Mouse (Mus musculus): ENCODE measurements at regions not wholly inside any gene's neighbourhood (a gene's known extent, or its start where the extent isn't known, plus 50 kb on each side); places are given as distances from the start of the nearest gene placed in this dataset.
A peak's percentile ranks its signal among the peaks of the same experiment; 100 is the strongest.

GRCm38 (mm10) chr14:120846073-120846850, 64.8 kb upstream of the Ipo5 start:
- 33% methylated on average over 10 of the region's 10 CpGs for WGBS
- peaks cover 17 to 25% of the 10 kb centered on the region in 2 experiments for H3K4me1 ChIP-seq (ENCODE audit: control insufficient read depth in 2 of 2, insufficient read depth in 2 of 2, low read length in 2 of 2)
- no peaks in the 10 kb centered on the region for H3K9me3 ChIP-seq (ENCODE audit: control insufficient read depth, low read length)
- peak; percentile 45 for ATAC-seq (ENCODE audit: insufficient number of reproducible peaks, insufficient read depth, low FRiP score, low read depth)
- no peaks in the 10 kb centered on the region for H3K27me3 ChIP-seq (ENCODE audit: control insufficient read depth, insufficient read depth, low read length)
- no peak overlapping the region for H3K4me2 ChIP-seq (ENCODE audit: low read length)
- no peaks in the 10 kb centered on the region for H3K36me3 ChIP-seq (ENCODE audit: control insufficient read depth, insufficient read depth, low read length)
- H3K9ac ChIP-seq (ENCODE audit: low read length), result 0 out of 2 replicates have a peak overlapping the region, but pooled peaks have one; percentile 39
- H3K27ac ChIP-seq (replicated peaks in 1 of 2; ENCODE audit: control insufficient read depth in 1 of 2, insufficient read depth in 1 of 2, low read depth in 2 of 2, low read length in 2 of 2), result peak overlapping the region; percentile 75 to 85
- no peak overlapping the region for H3K4me3 ChIP-seq (ENCODE audit: control insufficient read depth in 1 of 2, insufficient read depth in 1 of 2, low read depth in 1 of 2, low read length in 2 of 2)

GRCm38 (mm10) chr14:120847006-120847405, 64.0 kb upstream of the Ipo5 start:
- H3K36me3 ChIP-seq (ENCODE audit: control insufficient read depth, insufficient read depth, low read length), result no peaks in the 10 kb centered on the region
- no peaks in the 10 kb centered on the region for H3K9me3 ChIP-seq (ENCODE audit: control insufficient read depth, low read length)
- peak overlapping the region; percentile 75 to 85 for H3K27ac ChIP-seq (replicated peaks in 1 of 2; ENCODE audit: control insufficient read depth in 1 of 2, insufficient read depth in 1 of 2, low read depth in 2 of 2, low read length in 2 of 2)
- H3K9ac ChIP-seq (ENCODE audit: low read length), result 0 out of 2 replicates have a peak overlapping the region, but pooled peaks have one; percentile 27
- ATAC-seq (ENCODE audit: insufficient number of reproducible peaks, insufficient read depth, low FRiP score, low read depth), result peak; percentile 75
- H3K4me1 ChIP-seq (ENCODE audit: control insufficient read depth in 2 of 2, insufficient read depth in 2 of 2, low read length in 2 of 2), result peaks cover 17 to 18% of the 10 kb centered on the region in 2 experiments
- H3K27me3 ChIP-seq (ENCODE audit: control insufficient read depth, insufficient read depth, low read length), result no peaks in the 10 kb centered on the region
- no peak overlapping the region for H3K4me2 ChIP-seq (ENCODE audit: low read length)
- no peak overlapping the region for H3K4me3 ChIP-seq (ENCODE audit: control insufficient read depth in 1 of 2, insufficient read depth in 1 of 2, low read depth in 1 of 2, low read length in 2 of 2)
- WGBS, result 28% methylated on average over 5 of the region's 5 CpGs

- Histone ChIP-seq H3K9ac (ENCODE audit: low read length) (no peak overlapping the region), H3K4me3 (ENCODE audit: control insufficient read depth in 1 of 2, insufficient read depth in 1 of 2, low read depth in 1 of 2, low read length in 2 of 2) (no peak overlapping the region), H3K4me2 (ENCODE audit: low read length) (no peak overlapping the region), H3K9me3 (ENCODE audit: control insufficient read depth, low read length) (no peaks in the 10 kb centered on the region), H3K36me3 (ENCODE audit: control insufficient read depth, insufficient read depth, low read length) (no peaks in the 10 kb centered on the region), H3K27me3 (ENCODE audit: control insufficient read depth, insufficient read depth, low read length) (no peaks in the 10 kb centered on the region), H3K27ac (replicated peaks in 1 of 2; ENCODE audit: control insufficient read depth in 1 of 2, insufficient read depth in 1 of 2, low read depth in 2 of 2, low read length in 2 of 2) (no peak overlapping the region), H3K4me1 (ENCODE audit: control insufficient read depth in 2 of 2, insufficient read depth in 2 of 2, low read length in 2 of 2) (peaks cover 17 to 18% of the 10 kb centered on the region in 2 experiments)
- 73% methylated on average over 11 of the region's 11 CpGs for WGBS
- ATAC-seq (ENCODE audit: insufficient number of reproducible peaks, insufficient read depth, low FRiP score, low read depth), result no peak
Observed at GRCm38 (mm10) chr14:120848083-120848951, 62.7 kb upstream of the Ipo5 start.

- 84% methylated on average over 10 of the region's 10 CpGs for WGBS
- no peak for ATAC-seq (ENCODE audit: insufficient number of reproducible peaks, insufficient read depth, low FRiP score, low read depth)
Observed at GRCm38 (mm10) chr14:120849159-120849558, 61.9 kb upstream of the Ipo5 start.

GRCm38 (mm10) chr14:120853643-120854042, 57.4 kb upstream of the Ipo5 start:
- H3K9me3 ChIP-seq (ENCODE audit: control insufficient read depth, low read length), result peaks cover 7% of the 10 kb centered on the region
- H3K27me3 ChIP-seq (ENCODE audit: control insufficient read depth, insufficient read depth, low read length), result no peaks in the 10 kb centered on the region
- no peak overlapping the region for H3K9ac ChIP-seq (ENCODE audit: low read length)

More at GRCm38 (mm10) chr14:120849159-120849558, 61.9 kb upstream of the Ipo5 start:
- Histone ChIP-seq H3K4me1 (ENCODE audit: control insufficient read depth in 2 of 2, insufficient read depth in 2 of 2, low read length in 2 of 2) (peaks cover 17 to 18% of the 10 kb centered on the region in 2 experiments), H3K9ac (ENCODE audit: low read length) (0 out of 2 replicates have a peak overlapping the region, but pooled peaks have one; percentile 8), H3K9me3 (ENCODE audit: control insufficient read depth, low read length) (no peaks in the 10 kb centered on the region), H3K27ac (replicated peaks in 1 of 2; ENCODE audit: control insufficient read depth in 1 of 2, insufficient read depth in 1 of 2, low read depth in 2 of 2, low read length in 2 of 2) (no peak overlapping the region), H3K4me2 (ENCODE audit: low read length) (no peak overlapping the region), H3K27me3 (ENCODE audit: control insufficient read depth, insufficient read depth, low read length) (no peaks in the 10 kb centered on the region), H3K36me3 (ENCODE audit: control insufficient read depth, insufficient read depth, low read length) (no peaks in the 10 kb centered on the region), H3K4me3 (ENCODE audit: control insufficient read depth in 1 of 2, insufficient read depth in 1 of 2, low read depth in 1 of 2, low read length in 2 of 2) (no peak overlapping the region)

GRCm38 (mm10) chr14:120854559-120854958, 56.5 kb upstream of the Ipo5 start:
- ATAC-seq (ENCODE audit: insufficient number of reproducible peaks, insufficient read depth, low FRiP score, low read depth), result no peak
- WGBS, result 69% methylated on average over 7 of the region's 7 CpGs
- H3K9me3 ChIP-seq (ENCODE audit: control insufficient read depth, low read length), result peaks cover 13% of the 10 kb centered on the region

More at GRCm38 (mm10) chr14:120853643-120854042, 57.4 kb upstream of the Ipo5 start:
- H3K27ac ChIP-seq (replicated peaks in 1 of 2; ENCODE audit: control insufficient read depth in 1 of 2, insufficient read depth in 1 of 2, low read depth in 2 of 2, low read length in 2 of 2), result no peak overlapping the region
- ATAC-seq (ENCODE audit: insufficient number of reproducible peaks, insufficient read depth, low FRiP score, low read depth), result no peak
- no peaks in the 10 kb centered on the region for H3K36me3 ChIP-seq (ENCODE audit: control insufficient read depth, insufficient read depth, low read length)
- WGBS, result 70% methylated on average over 5 of the region's 5 CpGs
- no peaks in the 10 kb centered on the region; a peak in 1 of 4 replicates for H3K4me1 ChIP-seq (ENCODE audit: control insufficient read depth in 2 of 2, insufficient read depth in 2 of 2, low read length in 2 of 2)
- no peak overlapping the region for H3K4me3 ChIP-seq (ENCODE audit: control insufficient read depth in 1 of 2, insufficient read depth in 1 of 2, low read depth in 1 of 2, low read length in 2 of 2)
- no peak overlapping the region for H3K4me2 ChIP-seq (ENCODE audit: low read length)

GRCm38 (mm10) chr14:120855181-120855580, 55.8 kb upstream of the Ipo5 start:
- H3K36me3 ChIP-seq (ENCODE audit: control insufficient read depth, insufficient read depth, low read length), result no peaks in the 10 kb centered on the region
- WGBS, result 94% methylated on average over 13 of the region's 13 CpGs

More at GRCm38 (mm10) chr14:120854559-120854958, 56.5 kb upstream of the Ipo5 start:
- no peaks in the 10 kb centered on the region for H3K36me3 ChIP-seq (ENCODE audit: control insufficient read depth, insufficient read depth, low read length)
- no peaks in the 10 kb centered on the region; a peak in 1 of 4 replicates for H3K4me1 ChIP-seq (ENCODE audit: control insufficient read depth in 2 of 2, insufficient read depth in 2 of 2, low read length in 2 of 2)
- no peak overlapping the region for H3K9ac ChIP-seq (ENCODE audit: low read length)
- no peak overlapping the region for H3K4me3 ChIP-seq (ENCODE audit: control insufficient read depth in 1 of 2, insufficient read depth in 1 of 2, low read depth in 1 of 2, low read length in 2 of 2)
- H3K27ac ChIP-seq (replicated peaks in 1 of 2; ENCODE audit: control insufficient read depth in 1 of 2, insufficient read depth in 1 of 2, low read depth in 2 of 2, low read length in 2 of 2), result no peak overlapping the region
- H3K4me2 ChIP-seq (ENCODE audit: low read length), result no peak overlapping the region
- H3K27me3 ChIP-seq (ENCODE audit: control insufficient read depth, insufficient read depth, low read length), result no peaks in the 10 kb centered on the region

More at GRCm38 (mm10) chr14:120855181-120855580, 55.8 kb upstream of the Ipo5 start:
- H3K4me3 ChIP-seq (ENCODE audit: control insufficient read depth in 1 of 2, insufficient read depth in 1 of 2, low read depth in 1 of 2, low read length in 2 of 2), result no peak overlapping the region
- no peaks in the 10 kb centered on the region; a peak in 1 of 4 replicates for H3K4me1 ChIP-seq (ENCODE audit: control insufficient read depth in 2 of 2, insufficient read depth in 2 of 2, low read length in 2 of 2)
- no peak overlapping the region for H3K27ac ChIP-seq (replicated peaks in 1 of 2; ENCODE audit: control insufficient read depth in 1 of 2, insufficient read depth in 1 of 2, low read depth in 2 of 2, low read length in 2 of 2)
- H3K4me2 ChIP-seq (ENCODE audit: low read length), result no peak overlapping the region
- no peaks in the 10 kb centered on the region for H3K27me3 ChIP-seq (ENCODE audit: control insufficient read depth, insufficient read depth, low read length)
- H3K9me3 ChIP-seq (ENCODE audit: control insufficient read depth, low read length), result peaks cover 13% of the 10 kb centered on the region
- ATAC-seq (ENCODE audit: insufficient number of reproducible peaks, insufficient read depth, low FRiP score, low read depth), result no peak
- no peak overlapping the region for H3K9ac ChIP-seq (ENCODE audit: low read length)
